Mouse (Mus musculus): ENCODE measurements around the gene Ywhae.
"Not testable (repeated sequence)": the region's sequence is repeated elsewhere in the genome, so short reads cannot be mapped to it uniquely, and the experiment has no call there.

Ywhae gene

DNA sequence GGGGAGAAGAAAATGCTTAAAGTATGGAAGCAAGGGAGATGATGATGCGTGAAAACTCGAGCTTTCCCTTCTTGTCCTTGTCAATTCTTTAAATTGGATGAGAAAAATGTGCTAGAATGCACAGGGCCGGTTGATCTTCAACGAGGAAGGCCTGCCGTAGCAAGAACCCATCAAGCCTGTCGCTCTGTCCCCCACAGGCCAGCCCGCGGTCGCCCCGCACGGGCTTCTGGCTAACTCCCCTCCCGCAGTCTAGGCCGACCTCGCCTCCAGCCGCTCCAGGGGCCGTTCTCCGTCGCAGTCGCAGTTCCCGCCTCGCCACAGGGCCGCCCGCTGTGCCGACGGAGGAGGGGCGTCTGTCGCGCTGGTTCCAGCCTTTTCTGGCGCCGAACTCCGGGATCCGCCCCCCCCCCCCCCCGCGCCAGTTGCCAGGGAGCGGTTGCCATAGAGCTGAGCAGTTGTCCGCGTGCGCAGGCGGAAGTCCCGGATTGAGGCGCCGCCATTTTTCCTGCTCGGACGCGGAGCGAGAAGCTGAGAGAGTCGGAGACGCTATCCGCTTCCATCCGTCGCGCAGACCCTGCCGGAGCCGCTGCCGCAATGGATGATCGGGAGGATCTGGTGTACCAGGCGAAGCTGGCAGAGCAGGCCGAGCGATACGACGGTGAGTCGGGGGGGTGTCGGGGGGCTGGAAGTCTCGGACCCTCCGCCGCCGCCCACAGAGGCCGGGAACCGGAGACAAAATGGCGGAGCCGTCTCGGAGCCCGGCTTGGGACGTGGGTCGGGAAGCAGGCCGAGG is at the start of gene Ywhae:
TSS of gene Ywhae (plus strand) at position 436 of the 793 bp plus-strand sequence.
- peak; percentile 79 to 83 for DNase-seq

GRCm38 (mm10) chr11:75684462-75684861 is 48.2 kb upstream of the Ywhae start:
- no peak for DNase-seq

DNA sequence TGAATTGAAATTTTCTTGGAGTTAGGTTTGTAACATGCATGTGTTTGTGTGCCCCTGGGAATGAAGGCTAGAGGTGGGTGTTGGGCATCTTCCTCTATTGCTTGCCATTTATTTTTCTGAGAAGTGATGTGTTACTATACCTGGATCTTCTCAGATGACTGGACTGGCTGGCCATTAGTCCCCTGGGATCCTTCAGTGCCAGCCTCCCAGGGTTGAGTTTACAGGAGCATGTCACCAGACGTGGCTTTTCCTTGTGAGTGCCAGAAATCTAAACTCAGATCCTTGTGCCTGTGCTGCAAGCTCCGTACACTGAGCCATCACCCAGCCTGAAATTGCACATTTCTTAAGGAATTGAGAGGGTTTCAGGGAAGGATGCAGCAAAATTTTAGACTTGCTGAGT is 47.7 kb upstream of the Ywhae start:
- DNase-seq: no peak

GRCm38 (mm10) chr11:75687343-75687993 is 45.2 kb upstream of the Ywhae start:
- DNase-seq: no peak

DNA sequence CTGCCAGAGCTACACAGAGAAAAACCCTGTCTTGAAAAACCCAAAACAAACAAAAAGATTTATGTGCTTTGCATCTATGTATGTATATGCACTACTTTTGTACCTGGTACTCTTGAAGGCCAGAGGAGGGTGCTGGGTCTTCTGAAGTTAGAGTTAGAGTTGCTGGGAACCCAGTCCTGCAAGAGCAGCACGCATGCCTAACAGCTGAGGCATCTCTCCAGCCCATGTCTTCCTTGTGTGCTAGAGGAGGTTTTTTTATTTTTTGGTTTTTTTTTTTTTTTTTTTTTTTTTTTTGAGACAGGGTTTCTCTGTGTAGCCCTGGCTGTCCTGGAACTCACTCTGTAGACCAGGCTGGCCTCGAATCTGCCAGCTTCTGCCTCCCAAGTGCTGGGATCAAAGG is 44.5 kb upstream of the Ywhae start:
- no peak for DNase-seq

- DNase-seq: no peak
Measured at GRCm38 (mm10) chr11:75689977-75690376, 42.7 kb upstream of the Ywhae start.

- DNase-seq: no peak
Measured at GRCm38 (mm10) chr11:75691047-75691446, 41.6 kb upstream of the Ywhae start.

DNA sequence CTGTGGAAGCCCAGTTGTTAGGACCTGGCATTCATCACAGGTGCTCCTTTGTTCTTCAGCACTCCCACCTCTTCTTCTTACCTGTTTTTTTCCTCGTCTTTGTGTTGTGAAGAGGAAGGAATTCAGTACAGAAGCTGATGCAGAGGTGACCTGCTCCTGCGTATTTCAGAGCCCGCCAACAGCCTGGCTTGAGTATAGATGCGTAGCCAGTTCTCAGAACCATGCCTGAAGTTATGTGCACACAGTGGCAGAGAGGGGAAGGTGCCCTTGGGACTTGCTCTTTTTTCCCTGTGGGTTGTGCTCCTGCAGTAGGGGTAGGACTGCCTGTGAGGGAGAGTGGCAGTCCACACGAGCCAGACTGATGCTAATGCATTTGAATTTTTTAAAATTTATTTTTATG is 39.1 kb upstream of the Ywhae start:
- no peak for DNase-seq

DNA sequence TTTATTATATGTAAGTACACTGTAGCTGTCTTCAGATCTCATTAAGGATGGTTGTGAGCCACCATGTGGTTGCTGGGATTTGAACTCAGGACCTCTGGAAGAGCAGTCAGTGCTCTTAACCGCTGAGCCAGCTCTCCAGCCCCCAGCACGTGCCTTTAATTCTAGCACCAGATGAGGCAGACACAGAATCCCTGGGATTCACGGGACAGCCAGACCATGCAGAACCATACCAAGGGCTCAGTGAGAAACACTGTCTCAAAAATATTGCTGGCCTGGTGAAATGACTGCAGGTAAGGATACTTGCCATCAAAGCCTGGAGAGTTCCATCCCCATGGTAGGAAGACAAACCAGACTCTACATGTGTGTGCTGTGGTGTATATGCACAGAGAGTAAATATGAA is 35.2 kb upstream of the Ywhae start:
- not testable (repeated sequence) for DNase-seq

DNA sequence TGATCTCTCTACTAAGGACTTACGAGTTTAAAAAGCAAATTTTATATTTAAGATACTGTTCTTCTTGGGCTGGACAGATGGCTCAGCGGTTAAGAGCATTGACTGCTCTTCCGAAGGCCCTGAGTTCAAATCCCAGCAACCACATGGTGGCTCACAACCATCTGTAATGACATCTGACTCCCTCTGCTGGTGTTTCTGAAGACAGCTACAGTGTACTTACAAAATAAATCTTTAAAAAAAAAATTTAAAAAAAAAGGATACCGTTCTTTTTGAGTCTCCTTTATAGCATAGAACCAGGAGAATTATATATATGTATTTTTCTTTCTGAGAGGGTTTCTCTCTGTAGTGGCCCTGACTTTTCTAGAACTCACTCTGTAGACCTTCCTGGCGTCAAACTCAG is 32.1 kb upstream of the Ywhae start:
- DNase-seq: no peak

DNA sequence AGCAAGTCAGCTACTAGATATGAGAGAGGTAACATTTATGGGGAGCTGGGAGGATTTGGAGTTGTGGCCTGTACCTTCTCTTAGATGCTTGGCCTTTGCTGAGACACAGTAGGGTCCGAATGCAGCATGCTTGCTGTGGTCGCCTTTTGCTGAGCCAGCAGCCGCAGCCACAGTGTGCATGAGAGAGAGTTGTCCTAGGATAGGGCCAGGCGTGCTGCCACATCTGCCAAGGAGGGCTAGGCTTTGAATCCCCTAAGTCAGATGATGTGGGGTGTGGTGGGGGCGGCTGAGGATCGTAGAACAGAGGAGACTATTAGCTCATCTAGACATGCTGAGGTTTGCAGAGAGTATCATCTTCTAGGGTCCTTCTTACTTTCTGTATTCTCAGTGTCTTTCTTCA is 29.9 kb upstream of the Ywhae start:
- no peak for DNase-seq

DNA sequence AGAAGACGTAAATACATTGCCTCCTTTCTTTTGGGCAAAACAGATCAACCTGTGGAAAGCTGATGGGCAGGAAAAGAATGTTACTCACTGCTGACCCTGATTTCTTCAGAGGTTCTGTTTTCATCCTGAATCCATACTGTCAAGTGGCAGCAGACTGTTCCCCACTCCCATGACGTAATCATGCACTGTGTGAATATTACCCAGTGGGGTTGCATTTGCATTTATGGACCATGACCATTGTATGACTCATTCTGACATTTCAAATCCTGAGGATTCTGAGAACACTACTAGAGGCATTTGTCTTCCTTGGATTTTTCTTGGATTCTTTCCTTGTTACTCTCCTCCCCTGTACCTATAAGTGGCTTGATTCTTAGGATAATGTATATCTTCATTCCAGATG is 28.9 kb upstream of the Ywhae start:
- no peak for DNase-seq

GRCm38 (mm10) chr11:75713949-75714348 is 18.7 kb upstream of the Ywhae start:
- DNase-seq: no peak

DNA sequence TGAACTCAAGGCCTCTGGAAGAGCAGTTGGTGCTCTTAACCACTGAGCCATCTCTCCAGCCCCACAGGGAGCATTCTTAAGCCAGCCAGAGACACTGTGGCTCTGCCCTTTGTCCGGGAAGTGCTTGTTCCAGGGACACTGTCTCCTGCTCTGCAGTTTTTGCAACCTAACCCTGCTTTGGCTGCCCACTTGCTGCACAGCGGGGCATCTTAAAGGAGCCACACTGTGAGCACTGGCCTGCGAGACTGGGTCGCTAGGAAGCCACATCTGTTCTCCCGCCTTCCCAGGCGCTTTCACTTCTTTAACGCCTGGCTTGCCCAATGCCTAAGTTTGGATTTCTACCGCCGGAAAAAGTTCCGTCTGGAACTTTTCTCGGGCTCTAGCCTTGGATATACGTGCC is 17.1 kb upstream of the Ywhae start:
- DNase-seq: no peak

DNA sequence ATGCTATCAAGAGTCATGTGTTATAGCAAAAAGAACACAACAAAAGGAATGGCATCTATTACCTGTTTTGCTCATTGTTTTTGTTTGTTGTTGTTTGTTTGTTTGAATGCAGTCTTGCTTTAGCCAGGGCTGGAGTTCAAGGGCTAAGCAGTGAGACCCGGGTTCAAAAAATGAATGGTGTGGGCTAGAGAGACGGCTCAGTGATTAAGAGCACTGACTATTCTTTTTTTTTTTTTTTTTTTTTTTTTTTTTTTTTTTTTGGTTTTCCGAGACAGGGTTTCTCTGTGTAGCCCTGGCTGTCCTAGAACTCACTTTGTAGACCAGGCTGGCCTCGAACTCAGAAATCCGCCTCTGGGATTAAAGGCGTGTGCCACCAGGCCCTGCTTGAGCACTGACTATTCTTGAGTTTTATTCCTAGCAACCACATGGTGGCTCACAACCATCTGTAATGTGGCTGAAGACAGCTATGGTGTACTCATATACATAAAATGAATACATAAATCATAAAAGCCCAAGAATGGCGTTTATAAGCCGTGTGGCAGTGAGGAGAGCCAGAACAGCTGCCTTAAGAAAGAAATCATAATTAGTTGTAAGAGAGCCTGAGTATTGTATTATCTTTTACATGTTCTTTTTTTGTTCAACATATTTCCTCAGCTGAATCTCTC is 15.9 kb upstream of the Ywhae start:
- DNase-seq: no peak

GRCm38 (mm10) chr11:75722339-75722738 is 10.3 kb upstream of the Ywhae start:
- DNase-seq: no peak

- DNase-seq: no peak
Measured at GRCm38 (mm10) chr11:75727168-75727567, 5.5 kb upstream of the Ywhae start.

GRCm38 (mm10) chr11:75727659-75728058 is 5.0 kb upstream of the Ywhae start:
- not testable (repeated sequence) for DNase-seq

DNA sequence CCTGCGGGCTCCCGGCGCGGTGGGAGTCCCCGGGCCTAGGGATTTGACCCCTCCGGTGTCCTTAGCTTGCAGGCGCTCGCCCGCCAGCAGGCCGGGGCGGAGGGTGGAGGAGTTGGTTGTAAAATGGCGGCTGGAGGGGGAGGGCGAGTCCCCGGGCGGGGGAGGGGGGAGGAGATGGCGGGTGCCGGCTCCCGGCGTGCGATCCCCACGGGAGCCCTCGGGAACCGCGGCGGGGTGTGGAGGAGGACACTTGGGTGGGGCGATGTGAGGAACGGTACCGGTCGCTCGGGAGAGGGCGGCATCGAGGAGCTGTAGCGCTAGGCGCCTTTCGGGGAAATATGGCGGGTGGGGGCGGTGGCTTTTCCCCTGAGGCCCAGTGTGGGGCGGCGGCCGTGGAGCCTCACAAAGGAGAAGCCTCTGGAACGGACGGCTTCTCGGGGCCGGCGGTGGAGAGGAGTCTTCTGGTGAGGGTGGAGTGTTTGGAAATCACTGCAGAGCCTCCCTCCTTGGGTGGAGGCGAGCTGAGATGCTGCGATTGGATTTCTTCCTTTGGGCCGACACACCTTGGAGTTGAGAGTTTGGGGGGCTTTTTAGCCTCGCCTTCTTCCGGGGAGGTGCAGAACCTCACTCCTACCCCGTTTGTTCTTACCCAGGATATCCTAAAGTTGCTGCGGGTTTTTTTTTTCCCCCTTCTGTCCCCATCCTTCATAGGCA is 715 bp downstream of the Ywhae start:
- peak; percentile 66 to 77 for DNase-seq

GRCm38 (mm10) chr11:75735462-75736252 is 3.0 kb downstream of the Ywhae start:
- no peak for DNase-seq

DNA sequence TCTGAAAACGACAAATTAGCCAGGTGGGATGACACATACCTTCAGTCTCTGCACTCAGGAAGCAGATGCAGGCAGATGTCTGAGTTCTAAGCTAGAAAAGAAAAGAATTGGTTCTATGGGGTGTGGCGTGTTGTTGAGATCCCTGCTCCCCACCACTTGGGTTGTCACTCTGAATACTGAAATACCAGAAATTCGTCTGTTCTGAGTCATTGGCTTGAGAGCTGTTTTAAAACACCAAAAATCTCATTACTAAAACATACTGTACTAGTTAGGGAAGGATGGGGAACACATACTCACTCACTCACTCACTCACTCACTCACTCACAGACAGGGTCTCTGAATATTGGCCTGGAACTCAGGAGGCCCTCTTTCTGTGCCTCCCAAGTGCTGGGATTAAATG is 4.3 kb downstream of the Ywhae start:
- DNase-seq: no peak

GRCm38 (mm10) chr11:75737806-75738476 is 5.3 kb downstream of the Ywhae start:
- peak in 1 of 2 experiments; percentile 16 for DNase-seq
